Mouse (Mus musculus) A20 (cell line): ENCODE measurements at regions not wholly inside any gene's neighbourhood (a gene's known extent, or its start where the extent isn't known, plus 50 kb on each side); places are given as distances from the start of the nearest gene placed in this dataset.

Experiments used
- DNase-seq: peaks from one replicate; pipeline ENCODE4 v3.0.0-alpha.2; 2011; ENCODE audit warnings: low read depth, low spot score

DNA sequence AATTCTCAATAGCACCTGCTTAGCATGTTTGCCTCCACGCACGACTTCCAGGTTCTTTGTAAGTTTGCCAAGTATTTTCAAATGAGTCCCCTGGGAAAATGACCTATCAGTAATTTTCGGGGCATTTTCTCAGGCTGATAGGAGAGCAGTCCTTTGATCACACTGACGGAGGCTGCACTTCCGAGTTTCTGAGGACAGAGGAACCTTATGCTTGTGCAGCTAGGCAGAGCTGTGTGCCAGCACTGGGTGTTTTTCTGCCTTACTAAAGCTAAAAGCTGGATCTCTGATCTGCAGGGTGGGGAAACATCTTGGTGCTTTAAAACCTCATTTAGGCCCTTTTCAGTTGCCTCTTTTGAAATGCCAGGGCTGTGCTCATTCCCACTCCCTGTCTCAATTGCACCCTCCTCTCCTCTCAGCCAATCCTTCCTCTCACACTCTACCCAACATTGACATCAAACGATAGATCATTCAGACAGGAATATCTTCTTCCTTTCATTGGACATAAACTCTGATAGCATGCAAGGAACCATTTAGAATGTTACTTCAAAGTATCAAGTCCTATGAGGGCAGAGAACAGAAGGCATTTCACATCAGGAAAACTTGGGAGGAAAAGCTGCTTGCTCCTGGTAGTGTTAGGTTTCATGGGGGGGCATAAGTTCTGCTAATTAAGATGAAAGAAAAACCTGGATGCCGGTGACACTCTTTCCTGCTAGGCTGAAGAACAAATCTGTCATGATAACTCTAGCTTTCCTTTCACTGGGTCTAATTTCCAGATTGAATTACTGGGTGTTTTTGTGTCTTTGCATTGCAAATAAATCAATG is 95.3 kb downstream of the Lurap1l start:
- DNase-seq, result no peak

DNA sequence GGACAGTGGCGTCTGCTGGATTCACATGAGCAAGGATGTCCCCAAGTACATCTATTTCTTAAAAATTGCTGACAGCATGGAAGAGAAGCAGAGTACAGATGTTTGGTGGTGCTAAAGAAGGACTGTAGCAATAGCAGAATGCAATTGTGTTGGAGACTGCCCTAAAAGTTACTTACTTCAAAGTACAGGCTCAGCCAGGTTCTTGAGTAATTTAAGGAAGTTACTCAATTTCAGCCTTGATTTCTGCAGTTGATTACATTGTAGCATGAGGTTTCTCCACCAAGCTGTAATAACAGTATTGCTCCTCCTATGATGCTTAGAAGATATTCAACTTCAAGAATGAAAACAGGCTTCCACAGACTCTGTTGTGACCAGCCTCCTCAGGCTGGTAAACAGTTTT is 96.1 kb downstream of the Lurap1l start:
- DNase-seq, result no peak

- DNase-seq, result no peak
Measured at GRCm38 (mm10) chr4:81021850-81022249, 111.4 kb downstream of the Lurap1l start.

- DNase-seq, result no peak
Measured at GRCm38 (mm10) chr4:81023436-81023983, 113.1 kb downstream of the Lurap1l start.

- no peak for DNase-seq
Measured at GRCm38 (mm10) chr4:81027558-81027957, 117.1 kb downstream of the Lurap1l start.

DNA sequence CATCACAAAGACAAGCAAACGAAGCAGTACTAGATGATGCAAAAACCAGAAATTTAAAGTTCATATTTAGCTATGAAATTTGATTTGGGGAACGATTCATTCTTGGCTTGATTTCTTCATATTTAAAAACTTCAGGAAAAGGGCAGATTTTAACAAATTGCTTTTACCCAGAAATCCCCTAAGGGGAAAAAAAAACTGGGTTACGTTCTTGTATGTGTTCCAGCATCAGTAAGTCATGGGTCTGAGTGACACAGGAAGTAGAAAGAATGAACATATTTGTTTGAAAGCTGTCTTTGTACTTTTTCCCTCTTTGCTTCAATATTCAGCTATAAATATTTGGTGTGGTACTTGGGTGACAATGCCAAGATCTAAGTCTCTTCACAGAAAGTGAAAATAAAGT is 120.2 kb downstream of the Lurap1l start:
- no peak for DNase-seq

GRCm38 (mm10) chr4:81037336-81037902 is 127.0 kb downstream of the Lurap1l start:
- no peak for DNase-seq

DNA sequence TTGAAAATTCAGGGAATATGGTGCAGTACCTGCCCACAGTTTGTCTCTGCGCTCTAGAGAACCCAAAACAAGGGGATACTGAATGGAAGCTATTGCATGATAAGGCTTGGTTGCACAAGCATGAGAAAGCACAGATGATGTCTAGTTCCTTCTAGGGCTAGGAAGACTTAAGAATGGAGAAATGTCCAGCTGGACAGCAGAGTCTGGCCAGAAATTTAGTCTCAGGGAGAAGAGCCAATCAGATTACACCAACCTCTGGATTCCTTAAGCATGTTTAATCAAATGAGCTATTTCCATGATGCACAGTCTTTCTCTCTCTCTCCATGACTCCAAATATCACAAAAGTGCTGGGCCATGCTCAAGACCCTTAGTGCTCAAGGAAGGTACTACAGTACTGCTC is 147.8 kb downstream of the Lurap1l start:
- no peak for DNase-seq

DNA sequence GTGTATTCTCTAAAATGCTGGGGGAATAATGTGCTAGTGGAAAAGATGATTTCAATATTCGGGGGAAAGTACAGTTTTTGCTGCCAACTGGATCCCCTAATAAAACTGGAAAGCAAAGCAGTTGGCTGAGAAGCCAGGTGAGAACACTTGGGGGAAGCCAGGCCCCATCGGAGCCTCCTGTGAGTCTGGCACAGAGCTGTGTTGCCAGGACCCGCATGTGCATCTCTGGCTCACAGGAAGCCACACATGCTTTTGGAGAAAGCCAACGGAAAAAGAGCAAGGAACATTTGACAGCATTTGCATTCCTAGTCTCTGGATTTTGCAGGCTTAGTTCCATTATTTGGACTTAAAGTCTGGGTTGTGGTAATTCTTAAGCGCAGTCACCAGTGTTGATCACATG is 148.4 kb downstream of the Lurap1l start:
- DNase-seq, result no peak

DNA sequence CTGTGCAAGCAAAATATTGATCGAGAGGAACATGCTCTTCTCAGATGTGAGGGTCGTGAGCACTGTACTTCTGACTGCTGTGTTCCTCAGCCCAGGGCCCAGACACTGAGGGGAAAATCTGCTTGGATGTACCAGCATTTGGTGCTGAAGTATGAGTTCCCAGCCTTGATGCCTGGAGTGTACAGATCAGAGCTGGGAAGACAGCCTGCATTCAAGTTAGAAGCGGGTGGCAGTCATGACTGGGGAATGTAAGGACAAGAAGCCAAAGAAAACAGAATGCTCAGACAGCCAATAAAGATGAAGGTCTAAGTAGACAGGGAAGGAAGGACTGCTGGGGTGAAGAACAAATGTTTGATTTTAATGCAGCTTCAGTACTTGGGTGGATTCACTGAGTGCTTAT is 148.9 kb downstream of the Lurap1l start:
- DNase-seq, result no peak

- DNase-seq, result no peak
Measured at GRCm38 (mm10) chr4:81082290-81082947, 172.0 kb downstream of the Lurap1l start.

DNA sequence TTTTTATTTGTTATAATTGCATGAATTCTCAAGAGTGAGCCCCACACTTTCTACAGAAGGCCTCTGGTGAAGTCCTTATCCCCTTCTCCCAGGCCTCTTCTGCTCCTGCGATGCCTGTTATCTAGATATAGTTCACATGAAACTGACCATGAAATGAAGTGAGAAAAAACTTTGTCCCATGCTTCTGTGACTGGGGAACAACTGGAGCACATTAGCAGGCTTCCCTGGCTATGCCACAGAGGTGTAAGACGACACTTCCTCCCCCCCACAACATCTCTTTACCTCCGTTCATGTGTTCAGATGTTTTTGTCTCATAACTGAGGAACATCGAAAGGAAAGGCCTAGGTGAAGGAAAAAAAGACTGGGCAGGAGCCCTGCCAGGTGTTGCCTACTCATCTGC is 174.7 kb downstream of the Lurap1l start:
- DNase-seq, result no peak

- DNase-seq, result no peak
Measured at GRCm38 (mm10) chr4:81096581-81096980, 186.1 kb downstream of the Lurap1l start.

- no peak for DNase-seq
Measured at GRCm38 (mm10) chr4:81097597-81097996, 187.2 kb downstream of the Lurap1l start.

- DNase-seq, result no peak
Measured at GRCm38 (mm10) chr4:81101049-81101448, 190.6 kb downstream of the Lurap1l start.

DNA sequence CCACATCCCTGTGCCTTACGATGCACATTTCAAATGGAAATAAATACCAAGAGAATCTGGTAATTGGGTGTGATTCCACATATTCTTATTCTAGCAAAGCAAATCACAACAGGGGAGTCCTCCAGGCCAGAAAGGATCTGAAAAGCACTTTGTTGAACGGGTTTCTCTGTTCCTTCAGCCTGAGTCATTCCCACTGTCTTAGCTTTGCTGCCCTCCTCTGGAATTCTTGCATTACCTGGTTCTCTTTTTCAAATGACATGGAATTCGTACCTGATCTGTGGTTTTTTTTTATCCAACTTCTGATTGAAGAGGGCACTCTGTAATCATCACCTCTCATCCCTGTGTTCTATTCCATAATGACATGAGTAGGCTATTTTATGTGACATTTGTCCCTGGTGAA is 200.9 kb downstream of the Lurap1l start:
- no peak for DNase-seq

- DNase-seq, result no peak
Measured at GRCm38 (mm10) chr4:81116411-81116810, 206.0 kb downstream of the Lurap1l start.

DNA sequence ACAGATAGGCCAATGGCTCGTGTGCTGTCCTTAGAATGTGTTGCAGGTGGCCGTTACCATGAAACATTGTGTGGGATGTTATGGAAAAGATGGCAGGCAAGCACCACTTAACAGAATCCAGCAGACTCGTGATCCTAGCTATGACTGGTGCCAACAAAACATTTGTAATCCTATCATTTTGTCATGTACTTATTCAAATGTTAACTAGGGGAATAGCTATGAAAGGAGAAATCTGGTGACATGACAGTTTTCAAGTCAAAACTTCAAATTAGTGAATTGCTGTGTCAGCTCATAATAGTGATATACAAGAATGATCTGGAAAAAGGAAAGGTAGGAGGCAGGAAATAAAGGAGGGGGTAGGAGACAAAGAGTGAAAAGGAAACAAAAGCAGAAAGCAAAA is 213.7 kb downstream of the Lurap1l start:
- DNase-seq, result no peak

- no peak for DNase-seq
Measured at GRCm38 (mm10) chr4:81129874-81130273, 219.4 kb downstream of the Lurap1l start.

DNA sequence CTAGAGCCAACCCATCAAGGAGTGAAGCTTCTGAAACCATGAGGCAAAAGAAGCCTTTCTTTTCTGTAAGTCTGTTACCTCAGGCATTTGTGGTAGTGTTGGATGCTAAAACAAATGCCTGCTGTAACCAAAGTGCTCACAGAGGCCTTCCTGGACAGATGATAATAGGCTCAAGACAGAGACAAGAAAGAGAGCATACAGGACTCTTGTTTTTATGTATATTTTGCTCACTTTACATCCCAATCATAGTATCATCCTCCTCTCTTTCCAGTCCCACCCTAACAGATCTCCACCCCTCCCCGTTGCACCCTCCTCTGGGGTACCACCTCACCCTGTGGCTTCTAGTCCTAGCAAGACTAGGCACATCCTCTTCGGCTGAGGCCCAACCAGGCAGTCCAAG is 262.7 kb downstream of the Lurap1l start:
- no peak for DNase-seq

DNA sequence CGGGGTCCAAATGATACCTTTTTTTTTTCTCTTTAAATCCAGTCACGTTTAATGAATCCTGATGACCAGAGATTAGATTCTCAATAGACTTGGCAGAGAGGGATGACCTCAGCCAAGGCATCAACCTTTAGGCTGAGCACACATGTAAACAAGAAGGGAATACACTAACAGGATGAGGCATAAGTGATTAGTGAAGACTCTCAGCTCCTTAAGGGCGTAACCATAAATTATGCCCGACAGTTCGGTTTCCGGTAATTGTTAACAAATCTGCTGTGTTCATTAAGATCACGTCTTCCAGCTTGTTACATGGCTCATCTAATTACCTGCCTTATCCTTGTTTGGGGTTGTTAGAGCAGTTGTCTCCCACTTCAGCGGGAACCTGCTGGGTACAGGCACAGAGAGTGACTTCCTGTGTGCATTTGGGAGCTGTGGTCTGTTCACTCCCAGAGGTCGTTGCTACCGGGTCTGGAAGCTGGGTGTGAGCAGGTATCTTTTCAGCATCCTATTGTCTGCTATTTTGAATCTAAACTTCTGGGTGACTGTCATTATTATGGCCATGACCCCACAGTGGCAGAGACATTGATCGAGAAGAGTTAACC is 265.1 kb downstream of the Mpdz start:
- DNase-seq, result no peak
